Mouse (Mus musculus): Measurements from ENCODE around the gene Tmem88b.
A peak's percentile ranks its signal among the peaks of the same experiment; 100 is the strongest.

Tmem88b gene

DNA sequence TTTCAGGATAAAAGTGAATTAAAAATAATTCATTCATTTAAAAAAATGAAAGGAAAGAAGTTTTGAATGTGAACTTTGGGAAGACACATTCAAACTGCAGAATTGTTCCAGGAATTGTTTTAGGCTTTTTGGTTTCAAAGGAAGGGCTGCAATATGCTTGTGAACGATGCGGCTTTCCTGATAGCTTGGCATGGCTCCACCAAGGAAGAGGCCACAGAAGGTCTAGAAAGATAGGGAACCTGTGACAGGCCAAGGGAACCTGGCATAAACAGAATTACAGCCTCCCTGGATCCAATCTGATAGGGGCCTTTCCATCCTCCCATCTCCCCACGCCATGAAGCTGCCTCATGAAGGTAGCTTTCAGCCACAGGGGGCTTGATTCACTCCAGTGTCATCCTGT lies 2.6 kb upstream of the Tmem88b start:
- no peak for DNase-seq

DNA sequence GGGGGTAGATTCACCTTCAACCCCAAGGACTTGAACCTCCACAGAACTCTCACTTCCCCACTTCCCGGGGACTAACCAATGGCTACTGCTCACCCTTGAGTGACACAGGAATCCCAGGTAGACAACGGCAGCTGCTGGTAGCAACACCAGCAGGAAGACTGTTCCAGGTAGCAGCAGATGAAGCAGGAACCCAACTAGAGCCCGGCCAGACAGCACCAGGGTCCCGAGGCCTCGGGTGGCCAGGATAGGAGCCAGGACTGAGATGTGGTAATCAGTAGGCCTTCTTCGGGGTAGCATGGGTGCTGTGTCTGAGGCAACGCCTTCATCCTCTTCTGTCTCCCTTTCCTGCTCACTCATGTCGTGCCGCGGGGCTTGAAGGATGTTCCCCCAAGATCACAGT lies 428 bp downstream of the Tmem88b start:
- no peak for DNase-seq

DNA sequence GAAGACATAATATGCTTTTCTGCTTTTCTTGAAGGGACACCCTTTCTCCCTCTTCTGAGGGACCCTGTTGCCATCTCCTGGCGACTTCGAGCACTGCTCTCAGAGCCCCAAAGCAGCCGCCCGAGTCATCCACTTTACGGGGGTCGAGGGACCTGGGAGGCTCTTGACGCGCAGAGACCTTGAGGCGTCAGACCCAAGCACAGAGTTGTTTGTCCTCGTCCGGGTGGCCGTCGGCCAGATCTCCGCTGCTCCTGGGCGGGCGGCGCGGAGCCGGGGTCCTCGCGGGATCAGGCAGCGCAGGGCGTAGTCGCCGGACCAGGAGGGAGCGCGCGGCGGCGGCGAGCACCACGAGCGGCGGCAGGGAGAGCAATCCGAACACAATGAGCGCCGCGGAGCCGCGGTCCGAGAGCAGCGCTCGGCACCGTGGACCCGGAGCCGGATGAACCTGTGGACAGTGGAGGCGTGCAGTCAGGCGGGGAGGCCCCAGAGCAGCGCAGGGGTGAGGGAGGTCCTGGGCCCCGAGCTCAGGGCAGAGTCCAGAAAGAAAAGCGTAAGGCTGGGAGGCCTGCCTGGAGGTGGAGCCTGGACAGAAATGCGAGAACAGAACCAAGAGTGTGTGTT lies 1.5 kb downstream of the Tmem88b start:
- DNase-seq, result peak; percentile 82

DNA sequence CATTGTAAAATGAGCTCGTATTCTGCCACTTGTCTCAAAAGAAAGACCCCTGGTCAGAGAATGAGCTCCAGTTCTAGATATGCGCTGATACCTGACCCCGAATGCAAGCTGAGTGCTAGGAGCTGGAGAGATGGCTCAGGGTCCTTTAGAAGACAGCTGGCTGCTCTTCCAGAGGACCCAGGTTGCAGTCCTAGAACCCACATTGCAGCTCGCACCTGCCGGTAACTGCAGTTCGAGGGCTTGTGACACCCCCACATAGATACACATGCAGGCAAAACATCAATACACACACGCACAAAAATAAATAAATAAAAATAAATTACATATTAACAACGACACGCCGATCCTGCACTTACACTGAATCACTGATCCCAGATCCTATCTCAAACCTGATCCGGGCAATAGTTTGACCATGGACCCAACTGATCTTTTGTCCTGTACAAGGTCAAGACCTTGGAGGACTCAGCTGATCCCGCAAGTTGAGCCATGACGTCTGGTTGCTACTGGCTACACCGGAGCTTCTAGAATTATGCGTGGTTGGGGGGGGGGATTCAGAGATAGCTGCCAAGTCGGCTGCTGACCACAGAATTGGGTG lies 2.1 kb downstream of the Tmem88b start:
- DNase-seq, result no peak

DNA sequence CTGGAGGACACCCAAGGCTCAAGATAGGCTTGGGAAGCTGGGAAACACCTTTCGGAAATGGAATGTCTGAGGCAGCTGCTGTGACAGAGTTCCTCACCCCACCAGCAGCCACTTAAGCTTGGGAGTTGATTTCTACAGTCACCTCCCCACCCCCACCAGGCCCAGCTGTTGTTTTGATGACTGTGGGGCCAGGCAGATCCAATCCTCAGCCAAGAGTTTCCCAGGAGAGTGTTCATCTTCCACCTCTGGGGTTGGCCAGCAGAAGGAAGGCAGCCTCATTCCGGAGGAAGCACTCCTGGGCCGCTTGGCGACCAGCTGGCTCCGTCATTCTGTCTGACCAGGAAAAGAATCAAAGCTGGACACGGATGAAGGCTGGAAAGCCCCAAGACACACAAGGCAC lies 4.8 kb downstream of the Tmem88b start:
- no peak for DNase-seq

DNA sequence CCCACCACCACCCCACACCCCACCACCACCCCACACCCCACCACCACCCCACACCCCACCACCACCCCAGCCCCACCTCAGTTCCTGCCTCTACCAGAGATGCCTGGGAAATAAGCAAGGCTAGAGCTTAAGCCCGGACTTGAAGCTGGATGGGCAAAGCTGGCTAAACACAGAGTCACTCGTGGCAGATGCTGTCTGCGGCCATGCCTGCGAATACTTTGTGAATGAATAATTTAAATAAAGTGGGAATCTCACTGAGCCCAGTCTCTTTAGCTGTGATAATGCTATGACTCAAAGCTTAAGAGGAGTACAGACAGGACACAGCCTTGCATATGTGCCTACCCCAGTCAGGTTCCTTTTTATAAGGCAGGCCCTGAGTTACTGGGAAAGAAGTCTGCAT lies 6.2 kb downstream of the Tmem88b start:
- DNase-seq, result no peak

DNA sequence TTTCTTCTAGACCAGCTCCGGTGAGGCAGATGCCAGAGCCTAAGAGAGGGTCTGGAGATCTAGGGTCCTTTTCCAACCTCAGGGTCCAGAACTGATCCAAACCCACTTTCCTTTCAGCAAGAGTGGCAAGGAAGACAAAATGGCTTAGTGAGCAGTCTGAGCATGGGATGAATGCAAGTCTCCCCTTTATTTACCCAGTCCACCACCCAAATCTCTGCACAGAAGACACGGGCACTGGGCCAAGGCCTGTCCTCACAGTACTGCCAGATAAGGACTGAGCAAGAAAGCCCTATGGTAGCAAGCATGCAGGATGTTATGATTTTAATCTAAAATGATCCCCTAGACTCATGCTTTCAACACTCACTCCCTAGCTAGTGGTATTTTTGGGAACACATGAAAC lies 7.9 kb downstream of the Tmem88b start:
- DNase-seq, result no peak

DNA sequence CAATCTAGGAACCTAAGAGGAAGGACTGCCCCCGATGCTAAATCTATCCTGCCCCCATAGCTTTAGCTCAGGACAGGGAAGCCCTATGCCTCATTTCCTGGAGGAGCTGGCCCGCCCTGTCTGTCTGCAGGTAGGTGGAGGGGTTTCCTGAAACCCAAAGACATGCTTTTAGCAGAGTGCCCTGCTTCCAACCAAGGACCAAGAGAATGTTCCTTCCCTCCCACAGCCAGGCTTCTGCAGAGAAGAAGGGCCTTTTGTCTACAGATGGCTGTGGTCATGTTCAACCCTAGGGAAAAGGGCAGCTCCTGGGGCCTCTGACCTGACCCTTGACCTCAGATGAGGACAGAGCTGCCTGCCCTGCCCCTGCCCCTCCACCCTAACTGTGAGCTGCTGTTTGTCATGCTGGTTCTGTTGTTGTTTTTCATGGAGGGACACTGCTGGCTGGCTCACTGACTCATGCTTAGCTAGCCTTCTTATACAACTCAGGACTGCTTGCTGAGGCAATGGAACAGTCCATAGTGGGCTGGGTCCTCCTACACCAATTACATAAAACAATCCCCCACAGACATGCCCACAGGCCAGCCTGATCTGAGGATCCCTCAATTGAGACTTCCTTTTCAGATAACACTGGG lies 8.9 kb downstream of the Tmem88b start:
- no peak for DNase-seq

DNA sequence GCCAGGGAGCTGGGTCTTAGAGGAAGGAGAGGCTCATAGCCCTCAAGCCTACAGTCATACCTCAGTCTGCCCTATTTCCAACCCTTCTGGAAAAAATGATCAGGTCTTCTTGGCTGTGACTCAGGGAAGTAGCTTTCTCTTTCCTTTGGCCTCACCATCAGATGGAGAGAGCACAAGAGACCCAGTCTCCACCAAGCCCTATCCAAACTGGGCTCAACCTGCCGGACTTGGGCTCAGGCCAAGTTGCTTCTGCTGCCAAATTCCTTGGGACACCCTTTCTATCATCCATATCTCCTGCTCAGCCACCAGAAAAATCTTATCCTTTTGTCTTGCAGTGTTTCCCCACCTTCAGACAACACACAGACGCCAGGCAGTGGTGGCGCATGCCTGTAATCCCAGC lies 9.8 kb downstream of the Tmem88b start:
- DNase-seq, result no peak

DNA sequence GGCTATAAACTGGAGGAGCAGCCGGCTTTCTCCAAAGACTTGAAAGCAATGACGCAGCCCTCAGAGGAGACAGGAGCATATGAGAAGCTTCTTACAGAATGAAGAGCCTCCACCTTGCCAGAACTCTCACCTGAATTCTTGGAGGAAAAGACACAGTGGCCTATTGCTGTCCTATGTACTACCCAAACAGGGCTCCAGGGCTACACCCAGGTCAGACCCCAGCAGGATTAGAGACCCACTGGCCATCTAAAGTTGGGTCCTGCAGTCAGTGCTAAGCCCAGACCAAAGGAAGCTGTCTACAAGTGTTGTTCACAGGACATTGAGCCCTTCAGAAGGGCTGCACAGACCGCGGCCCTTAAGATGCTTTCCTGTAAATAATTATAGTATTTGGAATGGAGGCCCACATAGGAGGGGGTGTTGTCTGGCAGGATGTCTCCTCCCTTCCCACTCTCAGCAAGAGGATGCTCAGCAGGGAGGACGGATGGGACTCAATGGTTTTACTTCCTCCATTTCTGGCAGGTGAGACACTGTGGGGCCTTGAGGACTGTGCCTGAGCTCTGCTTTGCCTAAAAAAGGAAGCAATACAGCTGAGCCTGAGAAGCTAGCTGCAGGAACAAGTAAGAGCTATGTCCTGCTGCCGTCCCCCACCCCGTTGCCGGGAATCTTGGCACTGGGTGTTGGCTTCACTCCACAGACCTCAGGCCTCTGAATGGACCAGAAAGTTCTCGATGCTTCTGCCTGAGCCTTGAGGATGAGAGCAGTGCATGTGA lies 10.5 kb downstream of the Tmem88b start:
- DNase-seq, result no peak

DNA sequence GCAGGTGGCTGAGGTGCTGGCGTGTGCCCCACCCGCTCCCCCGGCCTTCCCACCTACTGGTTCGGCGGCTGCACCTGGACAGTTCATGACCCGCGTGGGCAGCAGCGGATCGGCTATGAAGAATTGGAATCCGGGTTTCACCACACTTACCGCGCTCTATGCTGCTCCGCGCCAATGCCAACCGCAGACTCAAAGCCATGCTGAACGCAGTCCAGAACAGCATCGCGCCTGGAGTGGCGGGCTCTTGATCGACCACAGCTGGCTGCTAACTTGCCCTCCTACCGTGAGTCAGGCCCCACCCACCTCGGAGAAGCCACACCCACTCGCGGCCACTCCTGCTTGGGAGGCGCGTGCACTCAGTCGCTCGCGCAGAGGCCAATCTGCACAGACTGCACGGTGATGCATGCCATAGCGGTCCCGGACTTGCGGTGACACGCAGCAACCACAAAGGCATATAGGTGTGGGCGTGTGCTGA lies 11.4 kb downstream of the Tmem88b start, which contains the start of gene Vwa1:
Gene Vwa1, minus strand, starts transcription at position 419 of the 475 bp plus-strand sequence.
- peak; percentile 95 for DNase-seq

DNA sequence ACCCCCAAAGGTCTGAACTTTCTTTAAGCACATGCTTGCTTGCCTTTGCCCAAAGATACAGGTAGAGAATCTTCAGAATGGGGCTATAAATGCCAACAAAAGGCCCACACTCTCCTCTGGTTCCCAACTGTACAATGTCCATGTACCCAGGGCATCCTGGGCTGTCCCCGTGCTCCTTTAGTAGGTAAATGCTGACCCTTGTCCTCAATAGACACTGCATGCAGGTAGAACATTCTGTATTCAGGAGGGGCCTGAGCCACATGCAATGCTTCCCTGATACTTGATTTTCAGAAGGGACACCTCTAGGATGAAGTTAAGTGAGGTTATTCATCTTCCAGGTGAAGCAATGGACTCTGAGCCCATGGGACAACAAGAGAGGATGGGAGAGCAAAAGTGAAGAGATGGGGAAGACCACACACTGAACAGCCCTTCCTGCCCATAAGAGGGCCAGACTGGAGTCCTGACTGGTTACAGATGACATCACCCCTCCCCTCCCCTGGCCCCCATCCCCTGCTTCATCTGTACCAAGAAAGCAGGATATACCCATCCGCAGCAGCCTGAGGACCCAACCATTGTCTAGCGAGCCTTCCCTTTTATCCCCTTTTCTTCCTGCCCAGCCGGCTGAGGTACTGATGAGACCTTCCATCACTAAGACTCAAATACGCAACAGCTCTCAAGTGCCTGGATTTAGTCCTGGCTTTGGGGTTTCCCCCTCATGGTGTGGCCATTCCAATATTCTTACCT lies 12.2 kb downstream of the Tmem88b start:
- no peak for DNase-seq

DNA sequence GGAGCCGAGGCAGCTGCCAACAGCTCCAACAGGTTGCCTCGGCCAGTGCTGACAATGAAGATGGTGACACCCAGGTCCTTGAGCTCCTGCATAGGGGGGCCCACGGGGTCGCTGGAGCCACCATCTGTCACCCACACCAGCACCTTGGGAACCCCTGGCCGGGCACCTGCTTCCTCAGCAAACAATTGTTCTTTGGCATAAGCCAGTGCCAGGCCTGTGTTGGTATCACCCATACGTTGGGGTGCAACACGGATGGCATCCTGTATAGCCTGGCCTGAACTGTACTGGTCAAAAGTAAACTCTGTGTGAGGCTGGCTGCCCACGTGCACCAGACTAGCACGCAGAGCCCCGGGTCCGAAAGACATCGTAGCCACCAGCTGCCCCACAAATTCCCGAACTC lies 12.9 kb downstream of the Tmem88b start:
- DNase-seq, result no peak

DNA sequence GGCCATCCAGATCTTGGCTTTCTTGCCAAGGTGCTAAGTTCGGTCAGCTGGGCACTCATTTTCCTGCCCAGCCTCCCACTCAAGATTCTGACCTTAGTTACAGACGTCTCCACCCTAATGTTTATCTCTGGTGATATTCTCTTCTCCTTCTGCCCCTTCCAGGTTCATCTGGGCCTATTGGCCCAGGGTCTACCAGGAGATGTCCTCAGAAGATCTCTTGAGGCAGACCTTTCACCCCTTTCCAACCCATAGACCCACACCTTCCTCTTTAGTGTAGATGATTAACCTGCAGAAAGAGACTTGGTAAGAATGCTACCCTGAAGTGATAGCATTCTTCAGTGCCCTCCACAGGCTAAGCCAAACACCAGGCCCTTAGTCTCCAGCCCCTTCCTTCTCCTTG lies 14.0 kb downstream of the Tmem88b start:
- DNase-seq, result no peak

DNA sequence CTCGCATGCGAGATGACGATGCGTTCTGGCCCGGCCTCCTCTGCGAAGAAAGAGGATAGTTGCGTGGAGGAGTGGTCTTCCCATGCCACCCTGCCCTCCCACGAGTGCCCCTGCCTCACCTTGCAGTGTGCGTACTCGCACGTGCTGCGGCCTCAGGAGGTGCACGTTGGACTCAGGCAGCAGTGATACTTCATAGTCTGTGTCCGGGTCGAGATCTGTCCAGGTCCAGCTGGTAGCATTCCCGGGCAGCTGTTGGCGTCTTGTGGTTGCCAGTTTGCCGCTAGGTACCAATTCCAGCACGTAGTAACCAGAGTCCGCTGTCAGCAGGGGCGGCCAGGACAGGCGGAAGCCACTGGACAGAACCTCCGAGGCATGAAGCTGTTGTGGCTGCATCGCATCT lies 15.0 kb downstream of the Tmem88b start:
- DNase-seq, result no peak

DNA sequence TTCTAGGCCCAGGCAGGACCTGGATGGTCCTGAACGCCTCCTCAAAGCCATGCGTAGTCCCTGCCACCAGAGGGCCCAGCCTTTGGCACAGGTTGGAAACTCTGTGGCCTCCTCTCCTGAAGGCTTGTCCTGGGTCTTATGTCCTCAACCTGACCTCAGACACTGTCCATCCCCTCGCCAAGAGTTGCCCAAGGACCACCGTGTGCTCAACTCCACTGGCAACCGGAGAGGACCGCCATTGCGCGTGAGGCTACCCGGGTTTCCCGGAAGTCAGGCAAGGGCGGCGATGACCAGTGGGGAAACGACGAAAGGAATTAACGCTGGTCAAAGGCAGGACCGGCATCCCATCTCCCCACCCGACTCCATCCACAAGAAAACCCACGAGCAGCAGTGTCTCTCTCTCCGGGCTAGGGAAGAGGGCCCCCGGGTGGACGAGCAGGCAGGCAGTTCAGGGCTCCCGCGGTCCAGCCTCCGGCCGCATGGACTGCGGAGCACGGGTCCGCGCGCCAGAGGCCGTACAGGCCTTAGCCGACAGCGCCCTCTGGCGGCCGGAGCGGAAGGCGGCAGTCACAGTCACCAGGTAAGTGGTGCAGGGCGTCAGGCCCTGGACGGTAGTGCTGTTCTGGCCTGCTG lies 15.7 kb downstream of the Tmem88b start:
- DNase-seq, result peak; percentile 92

DNA sequence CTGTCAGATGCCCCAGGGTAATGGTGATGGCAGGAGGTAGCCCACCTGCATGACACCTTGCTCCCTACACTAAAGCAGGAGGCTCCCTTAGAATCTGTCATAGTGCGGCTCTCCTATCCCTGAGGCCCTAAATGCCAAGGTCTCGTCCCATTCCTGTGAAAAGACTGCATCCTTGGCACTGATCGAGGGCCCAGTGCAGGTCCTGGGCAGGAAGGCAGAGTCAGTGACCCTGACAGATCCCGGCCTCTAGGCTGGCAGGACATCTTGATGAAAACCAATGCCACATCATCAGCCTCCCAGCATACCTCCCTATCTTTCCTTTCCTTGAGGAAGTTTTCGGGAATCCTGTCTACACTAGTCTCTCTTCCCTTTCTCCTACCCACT lies 16.2 kb downstream of the Tmem88b start:
- no peak for DNase-seq

DNA sequence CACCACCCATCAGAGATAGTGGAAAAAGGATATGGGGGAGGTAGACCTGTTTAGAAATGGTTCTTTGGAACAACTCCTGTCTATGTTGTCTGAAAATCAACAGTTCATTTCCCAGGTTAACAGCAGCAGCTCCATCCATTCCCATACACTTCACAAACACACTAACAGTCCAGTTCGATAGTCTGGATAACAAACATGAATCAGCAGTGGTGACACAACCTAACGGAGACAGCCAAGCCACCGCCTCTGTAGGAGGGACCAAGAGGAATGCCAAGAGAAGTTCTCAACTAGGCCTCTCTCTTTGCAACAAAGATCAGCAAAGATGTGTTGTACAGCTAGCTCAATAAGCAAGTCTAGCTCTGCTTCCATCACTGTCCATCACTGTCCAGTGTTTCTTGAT lies 23.3 kb downstream of the Tmem88b start:
- DNase-seq, result no peak

DNA sequence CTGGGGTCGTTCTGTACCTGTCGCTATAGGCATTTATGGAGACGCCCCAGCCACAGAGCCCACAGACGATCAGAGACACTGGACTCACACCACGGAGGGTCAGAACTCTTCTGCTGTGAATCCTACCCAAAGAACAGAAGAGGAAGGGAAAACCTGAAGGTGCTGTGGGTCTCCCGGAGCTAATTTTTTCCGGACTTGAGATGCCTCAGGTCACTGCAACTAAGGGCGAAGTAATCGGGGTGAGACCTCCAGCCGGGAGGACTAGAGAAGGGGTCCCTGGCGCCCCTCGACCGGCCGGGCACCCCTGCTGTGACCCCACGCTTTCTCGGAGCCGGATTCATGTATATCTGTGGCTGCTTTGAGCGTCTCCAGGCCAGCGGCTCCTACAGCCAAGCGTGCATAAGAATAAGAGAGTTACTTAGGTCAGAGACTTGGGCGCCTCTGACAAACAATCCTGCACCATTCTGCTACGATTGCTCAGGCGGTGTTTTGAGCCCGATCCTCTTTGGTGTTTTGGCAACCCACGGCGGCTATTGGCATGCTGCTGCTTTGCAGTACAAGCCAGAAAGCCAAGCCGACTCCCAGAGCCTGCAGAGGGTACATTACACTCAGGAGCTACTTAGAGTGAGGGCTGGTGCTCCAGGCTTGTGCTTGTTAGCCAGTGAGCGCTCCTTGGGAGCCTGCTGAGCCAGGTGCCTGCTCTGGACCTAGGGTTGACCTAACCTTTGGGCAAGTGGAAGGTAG lies 24.1 kb downstream of the Tmem88b start:
- no peak for DNase-seq

DNA sequence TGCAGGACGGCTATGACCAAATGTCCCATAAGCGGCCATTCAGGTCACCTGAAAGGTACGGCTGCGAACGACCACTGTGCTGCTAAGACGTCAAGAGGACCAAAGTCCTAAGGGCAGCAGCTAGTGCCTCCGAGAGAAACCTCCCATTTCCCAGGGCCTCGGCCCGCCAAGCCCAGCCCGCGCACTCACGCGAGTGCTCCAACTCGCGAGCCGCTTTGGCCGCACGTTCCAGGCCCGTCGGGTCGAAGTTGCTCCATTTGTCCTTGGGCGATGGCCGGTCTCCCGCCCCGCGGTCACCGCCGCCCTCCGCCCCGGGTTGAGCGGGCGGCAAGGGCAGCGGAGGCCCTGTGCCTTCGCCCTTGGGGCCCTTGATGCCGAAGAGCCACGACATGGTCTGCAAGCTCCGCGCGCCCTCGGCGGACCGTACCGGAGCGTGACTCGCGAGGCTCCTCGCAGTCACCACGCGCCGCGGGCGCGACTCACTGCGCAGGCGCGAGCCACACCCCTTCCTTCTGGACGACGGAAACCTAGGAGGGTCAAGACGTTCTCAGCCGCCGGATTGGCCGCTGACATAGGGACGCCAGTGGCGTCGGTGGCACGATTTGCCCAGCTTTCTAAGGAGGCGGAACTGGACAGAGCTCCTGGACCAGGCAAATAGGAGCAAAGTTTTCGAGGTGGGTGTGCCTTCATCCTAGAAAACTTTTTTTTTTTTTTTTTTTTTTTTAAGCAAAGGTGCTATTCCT lies 24.9 kb downstream of the Tmem88b start, which contains the start of gene Atad3a:
Gene Atad3a, minus strand, starts transcription at position 481 of the 743 bp plus-strand sequence.
- peak; percentile 97 for DNase-seq

Data from thymus, postnatal 4 days (tissue).